Mouse (Mus musculus): ENCODE results near the gene Hist1h3b.

DNA sequence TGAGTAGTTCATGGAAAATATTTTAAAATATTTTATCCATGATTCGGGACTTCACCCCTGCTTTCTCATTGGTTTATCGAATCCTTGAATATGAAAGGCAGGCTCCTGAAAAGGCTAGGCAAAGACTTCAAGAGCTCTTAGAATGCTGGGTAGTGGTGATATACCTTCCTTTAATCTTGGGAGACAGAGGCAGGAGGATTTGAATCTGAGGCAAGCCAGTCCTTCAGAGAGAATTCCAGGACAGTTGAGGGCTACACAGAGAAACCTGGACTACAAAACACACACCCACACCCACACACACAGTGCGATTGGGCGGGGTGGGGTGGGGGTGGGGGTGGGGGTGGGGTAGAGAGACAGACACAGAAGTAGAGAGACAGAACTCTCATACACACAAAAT, 4.2 kb upstream of the Hist1h3b start:
- TF ChIP-seq USF1 (IDR thresholded peaks at IDR 0.05; ENCODE audit: low read depth) (no peak), TCF3 (IDR thresholded peaks at IDR 0.05; ENCODE audit: insufficient read length, low read depth) (no peak), MAX (IDR thresholded peaks at IDR 0.05; ENCODE audit: low read depth) (no peak), SRF (IDR thresholded peaks at IDR 0.05; ENCODE audit: control insufficient read depth, insufficient read length, low read depth) (no peak)

All from myocyte (in vitro differentiated cells).